Mouse (Mus musculus): ENCODE data around the gene Atp5c1.
A peak's percentile ranks its signal among the peaks of the same experiment; 100 is the strongest.

Gene Atp5c1

DNA sequence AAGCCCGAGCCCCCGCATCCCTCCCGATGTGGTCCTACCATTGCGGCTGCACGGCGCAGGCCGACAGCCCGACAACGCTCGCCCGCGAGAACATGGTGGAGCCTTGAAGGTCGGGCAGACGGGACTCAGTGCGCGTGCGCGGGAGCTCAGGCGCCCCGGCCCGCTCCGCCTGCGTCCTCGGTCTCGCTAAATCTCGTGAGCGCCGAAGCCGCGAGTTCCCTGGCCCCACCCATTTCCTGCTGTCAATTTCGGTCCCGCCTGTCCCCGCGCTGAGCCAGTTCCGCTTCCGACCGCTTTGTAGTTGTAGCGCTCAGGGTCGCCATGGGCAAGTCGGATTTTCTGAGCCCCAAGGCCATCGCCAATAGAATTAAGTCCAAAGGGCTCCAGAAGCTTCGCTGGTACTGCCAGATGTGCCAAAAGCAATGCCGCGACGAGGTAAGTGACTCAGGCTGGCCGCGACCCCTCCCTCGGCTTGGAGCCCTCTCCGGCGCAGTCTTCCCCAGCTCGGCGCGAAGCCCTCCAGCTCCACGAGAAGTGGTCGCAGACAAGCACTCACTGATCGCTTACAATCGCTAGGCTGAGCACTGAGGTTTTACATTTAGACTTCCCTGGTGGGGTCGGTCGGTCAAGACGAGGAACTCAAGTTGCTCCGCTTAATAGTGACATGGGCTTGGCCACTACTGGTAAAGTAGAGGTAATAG is at the start of gene Atp5c1, which contains the start of gene Kin:
Atp5c1 (minus strand) TSS at position 201 of the 701 bp plus-strand sequence.
Kin (plus strand) TSS at position 284 of the 701 bp plus-strand sequence.
- peak; percentile 98 for DNase-seq (ENCODE audit: low spot score)

DNA sequence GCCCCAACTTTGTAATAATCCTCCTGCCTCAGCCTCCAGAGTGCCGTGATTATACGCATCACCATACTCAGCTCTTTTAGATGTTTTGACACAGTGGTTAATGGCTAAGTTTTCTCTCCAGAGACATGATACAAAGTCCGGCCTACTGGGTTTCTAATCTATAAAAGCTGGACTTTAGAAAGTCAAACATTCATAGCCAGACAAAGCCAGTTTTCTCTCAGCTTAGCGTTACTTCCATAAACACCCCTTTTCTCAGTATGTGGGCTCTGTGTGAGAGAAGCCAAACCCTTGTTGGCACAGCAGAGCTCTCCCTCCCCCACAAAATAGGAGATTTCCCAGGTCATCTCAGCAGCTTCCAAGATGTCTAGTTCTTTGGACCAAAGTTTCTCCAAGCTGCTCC is 48.3 kb upstream of the Atp5c1 start:
- no peak for DNase-seq (ENCODE audit: low spot score)

DNA sequence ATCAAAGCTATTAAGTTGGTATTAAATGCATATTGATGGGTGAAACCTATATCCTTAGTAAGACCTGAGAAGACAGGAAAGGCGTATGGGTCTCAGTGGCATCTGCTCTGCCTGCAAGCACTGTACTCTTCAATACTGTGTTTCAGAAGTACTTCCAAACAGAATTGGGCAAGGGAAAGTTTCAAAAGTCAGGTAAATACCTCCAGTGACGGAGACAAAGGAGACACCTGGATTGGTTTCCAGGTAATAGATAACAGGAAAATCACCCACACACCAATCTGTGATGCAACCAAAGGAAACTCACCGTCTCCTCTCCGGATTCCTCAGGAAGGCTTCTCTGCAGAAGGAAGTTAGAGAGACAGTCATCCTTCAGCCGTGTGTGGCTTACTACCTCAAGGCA is 47.2 kb upstream of the Atp5c1 start:
- DNase-seq (ENCODE audit: low spot score) = no peak

GRCm38 (mm10) chr2:10126122-10126521 is 45.8 kb upstream of the Atp5c1 start:
- no peak for DNase-seq (ENCODE audit: low spot score)

- DNase-seq (ENCODE audit: low spot score) = no peak
These were observed 41.5 kb upstream of the Atp5c1 start for GRCm38 (mm10) chr2:10121826-10122225.

- no peak for DNase-seq (ENCODE audit: low spot score)
These were observed 39.0 kb upstream of the Atp5c1 start for GRCm38 (mm10) chr2:10119276-10119675.

GRCm38 (mm10) chr2:10118751-10119150 is 38.4 kb upstream of the Atp5c1 start:
- no peak for DNase-seq (ENCODE audit: low spot score)

DNA sequence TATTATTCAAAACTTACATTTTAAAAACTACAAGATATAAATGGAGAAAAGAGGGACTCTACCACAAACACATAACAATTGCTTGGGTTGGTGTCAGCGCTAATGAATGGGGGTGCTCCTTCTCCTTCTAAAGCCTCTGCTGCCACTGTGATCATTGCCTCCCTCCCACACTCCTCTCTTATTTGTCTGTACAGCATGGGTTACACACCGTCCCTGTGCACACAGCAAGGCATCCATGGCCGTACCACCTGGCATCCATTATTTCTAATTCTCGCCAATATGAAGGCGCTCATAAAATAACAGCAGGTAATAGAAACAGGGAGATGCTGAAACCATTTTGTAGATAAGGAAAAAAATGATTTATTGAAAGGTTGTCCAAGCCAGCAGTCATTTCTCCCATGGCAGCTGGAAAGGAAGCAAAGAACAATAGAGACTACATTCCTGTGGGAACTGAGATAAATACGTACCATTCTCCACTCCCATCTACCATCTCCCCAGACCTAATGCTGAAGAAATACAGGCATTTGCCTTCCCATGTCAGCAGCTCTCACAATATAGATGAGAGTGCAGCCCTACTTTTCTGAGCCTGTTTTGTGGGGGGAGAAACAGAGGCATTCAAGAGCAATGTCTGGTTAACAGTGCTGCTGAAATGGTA is 28.4 kb upstream of the Atp5c1 start:
- DNase-seq (ENCODE audit: low spot score) = no peak

GRCm38 (mm10) chr2:10101180-10101579 is 20.9 kb upstream of the Atp5c1 start:
- DNase-seq (ENCODE audit: low spot score) = peak; percentile 23

GRCm38 (mm10) chr2:10100471-10100870 is 20.2 kb upstream of the Atp5c1 start:
- no peak for DNase-seq (ENCODE audit: low spot score)

- peak; percentile 25 for DNase-seq (ENCODE audit: low spot score)
These were observed 18.4 kb upstream of the Atp5c1 start for GRCm38 (mm10) chr2:10098598-10099215.

DNA sequence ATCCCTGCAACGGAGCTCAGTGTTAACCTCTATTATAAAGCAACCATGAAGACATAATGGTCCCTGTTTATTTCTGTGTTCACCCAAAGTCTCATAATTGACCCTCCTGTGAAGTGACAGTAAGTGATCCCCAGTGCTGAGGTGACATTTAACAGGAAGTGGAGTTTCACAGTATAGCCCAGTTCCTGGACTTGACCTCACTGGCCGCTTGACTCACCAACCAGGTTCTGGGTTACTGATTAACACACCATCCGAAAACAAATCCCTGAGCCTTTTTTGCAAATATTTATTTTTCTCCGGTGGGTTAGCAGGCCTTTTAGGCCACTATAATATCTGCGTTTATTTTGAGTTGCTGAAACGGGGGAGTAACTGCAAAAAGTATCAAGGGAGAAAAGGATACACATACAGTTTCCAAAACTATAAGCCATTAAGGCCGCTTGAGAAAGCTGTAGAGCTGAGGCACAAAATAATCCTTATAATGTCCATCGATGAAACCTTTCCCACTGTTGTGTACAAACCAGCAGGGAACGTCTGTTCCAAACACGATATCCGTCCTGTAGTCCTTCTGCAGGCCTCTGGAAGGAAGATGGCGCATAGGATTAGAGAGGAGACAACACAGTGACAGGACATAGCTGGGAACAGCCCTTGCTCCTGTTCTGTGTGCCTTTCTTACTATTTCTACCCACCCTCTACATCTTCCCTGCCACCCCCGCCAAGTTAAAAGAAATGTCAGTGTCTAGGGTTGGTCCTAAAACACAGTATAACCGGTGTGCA is 14.2 kb upstream of the Atp5c1 start:
- no peak for DNase-seq (ENCODE audit: low spot score)

DNA sequence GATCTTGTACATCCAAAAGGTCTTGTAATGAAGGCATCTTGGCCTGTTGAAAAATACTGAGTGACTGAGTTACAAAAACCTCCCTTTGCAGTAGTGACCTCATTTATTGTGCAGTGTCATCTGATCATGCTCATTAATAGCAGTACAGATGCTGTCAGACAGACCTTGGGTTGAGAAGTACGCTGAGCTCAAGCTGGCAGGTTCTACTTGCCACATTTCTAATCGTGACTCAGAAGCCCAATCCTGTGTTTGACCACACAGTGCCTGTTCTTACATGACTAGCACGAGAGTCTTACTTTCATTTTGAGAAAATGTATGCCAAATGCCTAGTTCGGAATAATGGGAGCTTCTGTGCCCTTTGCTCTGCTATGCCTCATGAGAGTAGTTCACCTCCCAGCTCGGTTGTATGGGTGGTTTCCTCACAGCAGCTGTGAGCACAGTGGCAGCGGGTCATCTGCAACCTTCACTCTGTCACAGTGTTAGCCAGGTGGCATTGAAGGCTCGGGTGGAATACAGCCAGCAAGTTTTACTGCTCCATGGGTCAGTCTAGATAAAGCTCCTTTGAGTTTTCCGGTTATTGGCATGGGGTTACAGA is 7.0 kb upstream of the Atp5c1 start:
- no peak for DNase-seq (ENCODE audit: low spot score)

- DNase-seq (ENCODE audit: low spot score) = peak; percentile 8
These were observed 2.4 kb upstream of the Atp5c1 start for GRCm38 (mm10) chr2:10082737-10083136.

DNA sequence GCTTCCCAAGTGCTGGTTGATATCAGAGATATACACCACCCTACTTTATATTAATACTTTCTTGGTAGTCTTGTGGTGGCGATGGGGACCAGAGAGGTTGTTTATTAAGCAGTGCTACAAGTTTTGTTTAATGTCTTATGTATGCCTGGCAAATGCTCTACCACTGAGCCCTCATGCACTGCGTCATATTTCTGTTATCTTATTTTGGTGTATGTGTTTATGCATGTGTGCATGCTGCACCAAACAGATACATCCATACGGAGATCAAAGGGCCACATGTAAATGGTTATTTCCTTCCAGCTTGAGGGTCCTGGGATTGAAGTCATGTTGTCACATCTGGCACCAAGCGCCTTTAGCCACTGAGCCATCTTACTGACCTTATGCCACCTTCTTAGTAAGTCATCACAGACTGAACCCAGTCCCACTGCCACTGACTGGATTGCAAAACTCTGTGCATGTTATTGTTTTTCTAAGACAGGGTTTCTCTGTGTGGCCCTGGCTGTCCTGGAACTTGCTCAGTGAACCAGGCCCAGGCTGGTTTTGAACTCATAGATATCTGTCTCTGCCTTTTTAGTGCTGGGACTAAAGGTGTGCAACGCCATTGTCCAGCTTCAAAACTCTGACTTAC is 1.3 kb upstream of the Atp5c1 start:
- DNase-seq (ENCODE audit: low spot score) = no peak

GRCm38 (mm10) chr2:10079745-10080309 is 483 bp downstream of the Atp5c1 start:
- DNase-seq (ENCODE audit: low spot score) = no peak

DNA sequence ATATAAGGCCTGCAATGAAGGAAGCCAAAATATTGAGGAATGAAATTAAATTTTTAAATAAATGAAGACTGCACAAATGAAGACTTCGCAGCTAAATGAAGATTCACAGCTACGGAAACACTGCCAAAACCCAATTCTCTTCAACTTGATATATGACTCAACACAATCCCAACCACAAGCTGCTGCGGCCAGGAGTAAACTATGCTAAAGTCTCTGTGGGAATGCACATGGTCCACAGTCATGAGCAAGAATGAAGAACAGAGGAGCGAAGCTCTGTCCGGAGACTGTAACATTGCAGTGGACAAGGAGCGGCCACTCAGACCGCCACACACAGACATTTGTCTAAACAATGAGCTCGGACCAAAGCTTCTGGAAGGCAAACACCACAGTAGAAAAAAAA is 3.6 kb downstream of the Atp5c1 start:
- DNase-seq (ENCODE audit: low spot score) = no peak

DNA sequence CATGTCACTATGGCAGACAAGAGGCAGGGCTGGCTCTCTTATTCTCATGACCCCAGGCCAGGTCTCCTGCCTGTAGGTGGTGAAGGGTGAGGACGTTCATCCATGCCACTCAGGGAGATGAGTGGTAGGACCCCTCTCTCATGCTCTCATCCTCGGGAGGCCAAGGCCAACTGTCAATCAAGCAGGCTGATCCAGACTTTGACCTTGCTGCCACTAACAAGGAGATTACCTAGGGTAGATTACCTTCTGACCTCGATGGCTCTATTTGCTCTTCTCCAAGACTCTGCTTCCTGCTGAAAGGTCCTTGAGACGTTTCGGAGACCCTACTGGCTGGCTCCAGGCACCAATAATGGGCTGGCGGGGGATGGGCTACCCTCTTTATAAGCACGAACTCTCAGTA is 5.8 kb downstream of the Atp5c1 start:
- DNase-seq (ENCODE audit: low spot score) = no peak

- no peak for DNase-seq (ENCODE audit: low spot score)
These were observed 8.6 kb downstream of the Atp5c1 start for GRCm38 (mm10) chr2:10071751-10072150.

DNA sequence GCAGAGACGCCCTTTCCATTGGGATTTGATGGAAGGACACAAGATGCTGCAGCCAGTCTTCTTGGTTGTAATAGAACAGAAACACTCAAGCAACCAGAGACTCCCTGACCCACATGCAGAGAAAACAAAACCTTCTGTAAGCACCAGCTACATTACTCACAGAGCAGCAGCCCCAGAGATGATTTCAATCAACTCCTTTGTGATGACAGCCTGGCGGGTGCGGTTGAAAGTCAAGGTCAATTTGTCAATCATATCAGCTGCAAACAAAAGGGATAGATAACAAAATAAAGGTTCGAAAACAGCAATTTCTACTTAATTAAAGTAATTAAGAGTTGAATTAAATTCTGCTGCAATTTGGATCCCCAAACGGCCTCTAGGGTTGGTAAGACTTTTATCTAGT is 21.5 kb downstream of the Atp5c1 start:
- DNase-seq (ENCODE audit: low spot score) = no peak

- no peak for DNase-seq (ENCODE audit: low spot score)
These were observed 28.3 kb downstream of the Atp5c1 start for GRCm38 (mm10) chr2:10051996-10052395.

All from T-cell, adult 2 months (primary cell).